Mouse (Mus musculus) stomach, postnatal 0 days (tissue): Measurements from ENCODE around the gene Pfkm.

Source experiments
- CTCF ChIP-seq: IDR thresholded peaks from 2 replicates; pipeline ENCODE4 v1.5.1; 2016; ENCODE audit warnings: antibody characterized with exemption, low read depth, mild to moderate bottlenecking, moderate library complexity
- EP300 ChIP-seq: optimal IDR thresholded peaks from 2 replicates; pipeline ENCODE3; 2016; ENCODE audit warnings: antibody characterized with exemption

- TF ChIP-seq CTCF (no peak), EP300 (no peak)
These were observed 41.1 kb downstream of the Pfkm start for GRCm38 (mm10) chr15:98133471-98133870.
